Mouse (Mus musculus) retina, adult 2 months (tissue): Measurements from ENCODE around the gene Gm11563.
"Not testable (repeated sequence)": the region's sequence is repeated elsewhere in the genome, so short reads cannot be mapped to it uniquely, and the experiment has no call there.

ENCODE experiments used
- DNase-seq: peaks from one replicate; pipeline ENCODE4 v3.0.0-alpha.2; 2012; ENCODE audit warnings: low read depth, low spot score

Gm11563 gene

DNA sequence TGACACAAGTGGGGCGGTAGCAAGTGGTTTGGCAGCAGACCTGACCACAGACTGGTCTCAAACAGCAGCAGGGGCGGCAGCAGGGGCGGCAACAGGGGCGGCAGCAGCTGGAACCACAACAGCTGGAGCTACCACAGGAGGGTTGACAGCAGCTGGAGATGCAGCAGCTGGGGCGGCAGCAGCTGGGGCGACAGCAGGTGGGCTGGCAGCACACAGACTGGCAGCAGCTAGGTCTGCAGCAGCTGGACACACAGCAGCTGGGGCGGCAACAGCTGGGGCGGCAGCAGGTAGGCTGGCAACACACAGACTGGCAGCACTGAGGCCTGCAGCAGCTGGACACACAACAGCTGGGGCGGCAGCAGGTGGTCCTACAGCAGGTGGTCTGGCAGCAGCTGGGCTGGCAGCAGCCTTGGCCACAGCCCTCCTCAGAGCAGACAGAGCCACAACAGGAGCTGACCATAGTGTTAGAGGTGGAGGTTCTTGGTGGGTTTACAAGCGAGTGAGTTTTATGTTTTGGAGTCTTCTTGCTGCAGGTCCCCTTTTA is at the start of gene Gm11563:
Gene Gm11563 (minus strand): TSS at position 494 of the 544 bp plus-strand sequence.
- not testable (repeated sequence) for DNase-seq

DNA sequence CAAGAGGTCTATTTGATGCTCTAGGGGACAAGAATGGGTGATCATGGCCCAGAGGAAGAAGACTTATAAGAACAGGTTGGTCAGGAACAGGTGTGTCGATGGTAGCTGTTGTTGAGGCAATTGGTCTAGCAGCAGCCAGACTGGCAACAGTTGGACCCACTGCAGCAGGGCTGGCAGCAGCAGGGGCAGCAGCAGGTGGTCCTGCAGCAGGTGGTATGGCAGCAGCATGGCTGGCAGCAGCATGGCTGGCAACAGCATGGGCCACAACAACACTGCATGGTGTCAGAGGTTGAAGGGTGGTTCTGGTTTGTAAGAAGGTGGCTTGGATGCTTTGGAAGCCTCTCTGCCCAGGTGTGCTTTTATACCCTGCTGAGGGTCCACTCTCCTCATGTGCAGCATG is 31.7 kb upstream of the Gm11563 start, which contains the start of gene Gm14190:
Gene Gm14190 (minus strand): TSS at position 278 of the 400 bp plus-strand sequence.
- DNase-seq = no peak

DNA sequence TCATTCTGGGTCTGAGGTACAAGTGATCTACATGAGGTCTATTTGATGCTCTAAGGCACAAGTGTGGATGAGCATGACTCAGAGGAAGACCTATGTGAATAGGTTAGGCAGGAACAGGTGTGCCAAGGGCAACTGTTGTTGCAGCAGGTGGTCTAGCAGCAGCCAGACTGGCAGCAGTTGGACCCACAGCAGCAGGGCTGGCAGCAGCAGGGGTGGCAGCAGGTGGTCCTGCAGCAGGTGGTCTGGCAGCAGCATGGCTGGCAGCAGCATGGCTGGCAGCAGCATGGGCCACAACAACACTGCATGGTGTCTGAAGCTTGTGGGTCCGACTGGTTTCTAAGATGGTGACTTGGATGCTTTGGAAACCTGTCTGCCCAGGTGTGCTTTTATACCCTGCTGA is 26.5 kb upstream of the Gm11563 start:
- DNase-seq = not testable (repeated sequence)

DNA sequence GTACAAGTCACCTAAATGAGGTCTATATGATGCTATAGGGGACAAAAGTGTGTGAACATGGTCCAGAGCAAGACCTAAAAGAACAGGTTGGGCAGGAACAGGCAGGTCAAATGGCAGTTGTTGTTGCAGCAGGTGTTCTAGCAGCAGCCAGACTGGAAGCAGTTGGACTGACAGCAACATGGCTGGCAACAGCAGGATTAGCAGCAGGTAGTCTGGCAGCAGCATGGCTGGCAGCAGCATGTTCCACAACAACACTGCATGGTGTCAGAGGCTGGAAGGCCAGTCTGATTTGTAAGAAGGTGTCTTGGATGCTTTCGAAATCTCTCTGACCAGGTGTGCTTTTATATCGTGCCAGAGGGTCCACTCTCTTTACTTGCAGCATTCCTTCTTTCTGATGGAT is 24.7 kb upstream of the Gm11563 start:
- no peak for DNase-seq

DNA sequence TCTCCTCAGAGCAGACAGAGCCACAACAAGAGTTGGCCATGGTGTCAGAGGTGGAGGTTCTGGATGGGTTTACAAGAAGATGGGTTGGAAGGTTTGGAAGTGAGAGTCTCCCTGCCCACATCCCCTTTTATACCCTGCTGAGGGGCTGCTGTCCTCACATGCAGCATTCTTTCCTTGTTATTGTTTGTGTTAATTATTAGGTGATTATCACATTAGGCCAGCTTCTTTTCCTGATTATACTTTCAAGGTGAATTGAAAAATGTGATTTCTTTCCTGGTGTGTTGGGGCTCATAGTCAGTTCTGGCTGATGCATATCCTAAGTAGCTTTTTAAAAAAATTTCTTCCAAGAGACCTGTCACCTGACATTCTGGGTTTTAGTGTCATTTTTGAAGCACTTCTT is 7.1 kb upstream of the Gm11563 start, which contains the start of gene Krtap4-6:
Gene Krtap4-6 (minus strand): TSS at position 101 of the 400 bp plus-strand sequence.
- DNase-seq = no peak

DNA sequence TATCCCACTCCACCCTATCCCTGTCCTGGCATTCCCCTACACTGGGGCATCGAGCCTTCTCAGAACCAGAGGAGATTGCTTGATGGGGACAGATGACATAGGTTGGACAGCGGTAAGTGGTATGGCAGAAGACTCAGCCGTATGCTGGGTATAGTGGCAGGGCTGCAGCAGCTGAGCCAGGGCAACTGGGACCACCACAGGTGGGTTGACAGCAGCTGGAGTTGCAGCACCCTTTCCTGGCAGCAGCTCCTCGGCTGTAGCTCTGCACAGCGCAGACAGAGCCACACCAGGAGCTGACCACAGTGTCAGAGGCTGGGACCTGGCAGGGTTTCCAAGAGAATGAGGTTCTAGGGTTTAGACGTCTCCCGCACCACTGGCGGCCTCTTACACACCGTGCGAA is 4.0 kb upstream of the Gm11563 start:
- DNase-seq = no peak

DNA sequence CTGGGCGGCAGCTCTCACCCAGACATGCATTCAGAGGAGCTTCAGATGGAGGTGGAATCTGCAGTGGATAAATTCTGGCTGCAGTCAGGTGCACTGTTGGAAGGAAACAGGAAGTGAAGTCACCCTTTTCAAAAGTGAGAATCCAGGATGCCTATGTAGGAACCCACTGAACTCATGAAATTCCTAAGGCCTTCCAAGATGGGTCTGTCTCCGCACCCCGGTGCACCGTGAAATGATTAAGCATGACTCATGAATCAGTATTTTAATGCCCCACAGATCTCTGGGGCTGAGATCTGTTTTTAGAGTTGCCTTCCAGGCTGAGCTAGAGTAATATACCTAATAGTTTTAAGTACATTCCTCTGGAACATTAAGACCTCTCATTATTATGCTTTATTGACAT is 496 bp upstream of the Gm11563 start:
- DNase-seq = no peak

DNA sequence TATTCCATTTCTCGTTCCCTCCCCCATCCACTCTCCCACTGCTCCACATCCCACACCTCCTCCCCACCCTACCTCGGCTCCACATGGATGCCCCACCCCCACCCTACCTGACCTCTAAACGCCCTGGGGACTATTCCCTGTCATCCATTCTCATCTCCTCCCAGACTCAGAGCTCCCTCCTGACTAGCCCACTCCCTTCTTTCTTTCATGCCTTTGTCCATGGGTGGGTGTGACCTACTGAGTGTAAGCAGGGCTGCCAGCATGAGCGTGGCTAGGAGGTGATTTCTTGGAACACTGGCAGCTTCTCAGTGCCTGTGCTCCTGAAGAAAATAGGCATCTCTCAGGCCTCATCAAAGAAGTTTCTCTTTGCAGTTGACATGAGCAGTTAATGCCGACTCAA is 1.7 kb downstream of the Gm11563 start:
- DNase-seq = no peak

DNA sequence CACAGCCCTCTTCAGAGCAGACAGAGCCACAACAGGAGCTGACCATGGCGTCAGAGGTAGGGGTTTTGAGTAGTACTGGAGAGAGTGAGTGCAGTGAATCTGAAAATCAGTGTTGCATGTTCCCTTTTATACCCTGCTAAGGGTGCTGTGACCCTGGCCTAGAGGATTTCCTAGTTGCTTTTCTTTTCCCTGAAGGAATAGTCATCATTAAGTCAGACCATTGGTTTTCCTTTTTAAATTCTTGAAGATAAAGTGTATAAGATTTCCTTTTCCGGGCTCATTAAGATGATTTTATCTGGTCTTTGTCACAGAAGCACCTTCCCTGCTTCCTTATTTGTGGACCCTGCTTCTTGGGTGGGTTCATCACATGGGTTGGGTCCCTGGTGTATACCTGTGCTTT is 8.6 kb downstream of the Gm11563 start, which contains the start of gene Gm11555:
Gene Gm11555 (minus strand): TSS at position 101 of the 400 bp plus-strand sequence.
- no peak for DNase-seq

DNA sequence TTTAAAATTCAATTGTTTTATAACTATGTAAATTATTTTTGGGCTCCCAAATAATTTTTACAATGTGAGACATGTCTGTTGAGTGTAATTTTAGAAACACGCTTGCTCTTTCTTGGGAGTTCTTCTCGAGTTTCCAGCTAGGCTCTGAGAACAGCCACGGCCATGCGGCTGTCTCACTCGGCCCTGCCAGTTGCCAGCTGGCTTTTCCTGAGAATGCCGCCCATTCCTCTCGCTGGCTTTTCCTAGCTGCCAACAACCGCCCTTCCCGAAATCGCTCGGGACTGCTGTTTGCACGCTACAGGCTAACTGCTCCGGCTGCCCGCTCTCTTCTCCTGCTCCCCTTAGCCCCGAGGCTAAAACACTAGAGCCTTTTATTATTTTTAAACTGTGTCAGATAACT is 12.3 kb downstream of the Gm11563 start:
- no peak for DNase-seq

DNA sequence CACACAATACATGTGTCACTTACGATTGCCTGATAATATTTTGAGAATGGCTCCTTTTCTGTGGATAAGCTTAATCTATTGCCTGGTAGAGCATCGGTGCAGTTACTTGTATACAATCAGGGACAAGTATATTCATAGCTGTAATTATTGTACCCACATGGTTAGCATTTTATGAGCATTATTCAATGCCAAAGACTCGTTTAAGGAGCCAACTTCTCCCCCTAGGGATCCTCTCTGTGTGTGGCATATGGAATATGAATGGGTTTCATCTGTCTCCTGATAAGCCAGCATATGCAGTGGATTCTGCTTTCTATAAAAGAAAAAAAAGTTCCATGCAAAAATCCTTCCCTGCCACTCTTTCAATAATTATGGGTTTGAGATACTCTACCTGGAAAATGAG is 14.4 kb downstream of the Gm11563 start:
- no peak for DNase-seq

DNA sequence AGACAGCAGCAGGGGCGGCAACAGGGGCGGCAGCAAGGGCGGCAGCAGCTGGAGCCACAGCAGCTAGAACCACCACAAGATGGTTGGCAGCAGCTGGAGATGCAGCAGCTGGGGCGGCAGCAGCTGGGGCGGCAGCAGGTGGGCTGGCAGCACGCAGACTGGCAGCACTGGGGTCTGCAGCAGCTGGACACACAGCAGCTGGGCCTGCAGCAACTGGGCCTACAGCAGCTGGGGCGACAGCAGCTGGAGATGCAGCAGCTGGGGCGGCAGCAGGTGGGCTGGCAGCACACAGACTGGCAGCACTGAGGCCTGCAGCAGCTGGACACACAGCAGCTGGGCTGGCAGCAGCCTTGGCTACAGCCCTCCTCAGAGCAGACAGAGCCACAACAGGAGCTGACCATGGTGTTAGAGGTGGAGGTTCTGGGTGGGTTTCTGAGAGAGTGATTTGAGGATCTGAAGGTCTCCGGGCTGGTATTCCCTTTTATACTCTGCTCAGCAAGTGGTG is 15.1 kb downstream of the Gm11563 start, which contains the start of gene Krtap4-7:
Gene Krtap4-7 (minus strand): TSS at position 455 of the 505 bp plus-strand sequence.
- not testable (repeated sequence) for DNase-seq

DNA sequence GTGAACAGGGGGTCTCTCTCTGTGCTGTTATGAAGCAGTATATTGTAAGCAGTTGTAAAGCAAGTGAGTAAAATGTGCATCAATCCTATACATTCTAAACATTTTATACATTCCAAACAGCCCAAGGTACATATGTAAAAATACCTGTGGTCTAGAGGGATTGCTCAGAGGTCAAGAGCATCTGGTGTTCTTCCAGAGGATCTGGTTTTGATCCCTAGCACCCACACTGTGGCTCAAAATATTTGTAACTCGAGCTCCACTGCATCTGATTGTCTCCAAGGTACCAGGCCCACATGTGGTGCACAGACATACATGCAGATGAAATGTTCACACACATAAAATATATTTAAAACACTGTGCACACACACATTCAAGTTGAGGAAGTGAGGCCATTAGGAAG is 17.8 kb downstream of the Gm11563 start:
- no peak for DNase-seq

DNA sequence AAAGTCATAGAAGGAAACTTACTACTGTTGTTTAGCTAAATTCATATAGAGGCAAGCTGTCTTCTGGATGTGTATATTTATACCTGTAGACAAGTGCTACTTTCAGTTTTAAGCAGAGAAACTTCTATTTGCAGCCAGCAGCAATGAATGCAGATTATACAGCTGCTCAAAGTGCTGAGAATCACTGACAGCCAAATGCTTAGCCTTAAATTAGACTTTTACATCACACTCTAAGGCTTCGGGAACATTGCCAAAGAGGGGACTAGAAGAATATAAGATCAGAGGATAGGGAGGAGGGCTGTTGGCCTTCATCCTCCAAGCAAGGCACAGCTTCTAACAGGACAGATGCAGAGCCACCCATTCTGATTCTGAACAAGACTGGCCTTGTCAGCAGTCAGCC is 21.7 kb downstream of the Gm11563 start:
- DNase-seq = no peak

DNA sequence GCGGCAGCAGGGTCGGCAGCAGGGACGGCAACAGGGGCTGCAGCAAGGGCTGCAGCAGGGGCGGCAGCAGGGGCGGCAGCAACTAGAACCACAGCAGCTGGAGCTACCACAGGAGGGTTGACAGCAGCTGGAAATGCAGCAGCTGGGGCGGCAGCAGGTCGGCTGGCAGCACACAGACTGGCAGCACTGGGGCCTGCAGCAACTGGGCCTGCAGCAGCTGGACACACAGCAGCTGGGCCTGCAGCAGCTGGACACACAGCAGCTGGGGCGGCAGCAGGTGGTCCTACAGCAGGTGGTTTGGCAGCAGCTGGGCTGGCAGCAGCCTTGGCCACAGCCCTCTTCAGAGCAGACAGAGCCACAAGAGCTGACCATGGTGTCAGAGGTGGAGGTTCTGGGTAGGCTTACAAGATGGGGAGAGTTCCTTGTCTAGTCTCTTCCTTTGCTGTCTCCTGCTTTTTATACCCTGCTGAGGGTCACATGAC is 24.1 kb downstream of the Gm11563 start, which contains the start of gene Krtap4-2:
Gene Krtap4-2 (minus strand): TSS at position 432 of the 482 bp plus-strand sequence.
- no peak for DNase-seq

DNA sequence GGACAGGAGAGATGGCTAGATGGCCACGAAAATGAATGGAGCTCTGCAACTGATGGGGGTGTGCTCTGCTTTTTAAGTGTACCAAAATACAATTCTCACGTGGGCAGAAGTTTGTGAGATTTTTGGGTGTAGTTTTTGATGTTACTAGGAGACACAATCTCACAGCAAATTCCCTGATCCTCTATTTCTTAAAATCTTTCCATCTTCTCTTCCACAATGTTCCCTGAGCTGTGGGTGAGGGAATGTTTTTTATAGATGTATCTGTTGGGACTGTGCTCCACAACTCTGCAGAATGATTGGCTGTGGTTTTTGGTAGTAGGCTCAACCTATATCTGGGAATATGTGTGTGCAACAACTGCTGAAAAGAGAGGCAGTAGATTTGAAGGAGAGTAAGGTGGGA is 25.5 kb downstream of the Gm11563 start:
- no peak for DNase-seq

DNA sequence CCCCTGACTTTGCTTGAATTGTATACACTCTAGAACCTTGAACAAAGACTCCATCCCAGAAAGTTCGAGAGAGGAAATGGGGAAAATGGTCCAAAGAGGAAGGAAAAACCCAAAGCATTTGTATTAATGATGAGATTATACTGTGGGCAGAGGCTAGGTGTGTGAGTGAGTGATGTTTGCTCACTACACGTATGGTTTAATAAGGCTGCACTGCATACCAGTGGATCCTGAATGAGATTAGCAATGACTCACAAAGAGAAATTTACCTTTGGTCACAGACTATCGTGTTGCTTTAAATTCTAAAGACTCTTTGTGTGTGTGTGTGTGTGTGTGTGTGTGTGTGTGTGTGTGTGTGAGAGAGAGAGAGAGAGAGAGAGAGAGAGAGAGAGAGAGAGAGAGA is 27.9 kb downstream of the Gm11563 start:
- no peak for DNase-seq

DNA sequence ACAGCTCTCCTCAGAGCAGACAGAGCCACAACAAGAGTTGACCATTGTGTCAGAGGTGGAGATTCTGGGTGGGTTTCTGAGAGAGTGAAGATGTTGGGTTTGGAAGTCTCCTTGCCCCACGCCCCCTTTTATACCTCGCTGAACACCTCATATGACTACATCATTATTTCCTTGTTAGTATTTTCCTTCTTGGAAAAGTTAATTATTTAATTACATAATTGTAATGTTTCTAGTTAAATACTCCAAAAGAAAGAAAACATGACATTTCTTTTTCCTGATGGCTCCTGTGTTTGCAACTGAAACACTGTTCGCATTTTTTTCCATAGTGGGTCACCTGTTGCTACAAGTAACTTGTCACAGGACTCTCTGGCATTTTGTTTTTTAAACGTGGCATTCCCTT is 30.6 kb downstream of the Gm11563 start, which contains the start of gene Krtap4-1:
Gene Krtap4-1 (minus strand): TSS at position 101 of the 400 bp plus-strand sequence.
- DNase-seq = no peak

DNA sequence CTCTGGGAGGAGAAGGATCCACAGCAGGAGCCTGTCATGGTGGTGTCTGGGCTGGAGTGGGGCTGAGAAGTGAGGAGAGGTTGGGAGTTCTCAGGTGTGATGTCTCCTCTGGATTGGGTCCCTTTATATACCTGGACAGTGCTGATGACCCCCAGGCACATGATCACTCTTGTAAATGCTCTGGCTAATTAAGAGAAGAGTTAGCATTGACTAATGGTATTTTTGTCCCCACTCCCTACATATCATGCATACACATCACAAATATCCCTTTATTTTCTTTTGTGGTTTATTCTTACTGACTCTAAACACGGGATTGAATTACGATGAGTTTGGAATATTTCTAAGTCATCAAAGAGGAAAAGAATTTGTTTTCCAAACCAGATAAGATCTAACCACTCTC is 38.4 kb downstream of the Gm11563 start, which contains the start of gene Gm11562:
Gene Gm11562 (minus strand): TSS at position 101 of the 400 bp plus-strand sequence.
- DNase-seq = no peak

DNA sequence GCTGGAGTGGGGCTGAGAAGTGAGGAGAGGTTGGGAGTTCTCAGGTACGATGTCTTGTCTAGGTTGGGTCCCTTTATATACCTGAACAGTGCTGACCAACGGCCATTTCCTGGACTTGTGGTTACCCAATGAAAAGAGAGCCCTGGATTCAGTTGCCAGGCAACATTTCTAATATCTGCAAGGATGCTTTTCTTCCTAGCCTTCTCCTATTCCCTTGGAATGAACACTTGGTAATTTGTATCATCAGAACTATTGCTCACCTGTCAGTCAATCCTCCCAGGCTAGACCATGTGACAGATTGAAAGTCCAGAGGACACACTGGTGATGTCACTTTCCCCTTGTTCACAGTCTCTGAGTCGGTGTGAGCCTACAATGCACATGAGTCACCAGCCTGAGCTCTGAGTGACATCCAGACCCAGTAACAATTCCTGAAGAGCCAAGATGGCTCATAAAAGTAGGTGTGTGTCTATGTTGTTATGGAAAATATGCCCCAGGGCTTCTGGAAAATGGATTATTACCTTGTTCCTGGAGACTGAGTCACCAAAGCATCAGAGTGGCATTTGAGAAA is 43.9 kb downstream of the Gm11563 start, which contains the start of gene Krtap2-4:
Gene Krtap2-4 (minus strand): TSS at position 51 of the 568 bp plus-strand sequence.
- DNase-seq = no peak

DNA sequence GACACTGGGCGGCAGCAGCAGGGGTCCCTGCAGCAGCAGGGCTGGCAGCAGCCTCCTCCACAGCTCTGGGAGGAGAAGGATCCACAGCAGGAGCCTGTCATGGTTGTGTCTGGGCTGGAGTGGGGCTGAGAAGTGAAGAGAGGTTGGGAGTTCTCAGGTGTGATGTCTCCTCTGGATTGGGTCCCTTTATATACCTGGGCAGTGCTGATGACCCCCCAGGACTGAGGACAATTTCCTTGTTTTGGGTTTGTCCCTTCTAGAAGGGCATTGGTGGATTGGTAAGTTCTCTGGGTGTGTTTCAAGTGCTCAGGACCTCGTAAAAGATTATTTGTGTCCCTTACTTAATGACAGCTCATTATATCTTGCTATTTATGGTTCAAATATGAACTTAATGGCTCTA is 48.7 kb downstream of the Gm11563 start, which contains the start of gene Gm11937:
Gene Gm11937 (minus strand): TSS at position 101 of the 400 bp plus-strand sequence.
- not testable (repeated sequence) for DNase-seq

DNA sequence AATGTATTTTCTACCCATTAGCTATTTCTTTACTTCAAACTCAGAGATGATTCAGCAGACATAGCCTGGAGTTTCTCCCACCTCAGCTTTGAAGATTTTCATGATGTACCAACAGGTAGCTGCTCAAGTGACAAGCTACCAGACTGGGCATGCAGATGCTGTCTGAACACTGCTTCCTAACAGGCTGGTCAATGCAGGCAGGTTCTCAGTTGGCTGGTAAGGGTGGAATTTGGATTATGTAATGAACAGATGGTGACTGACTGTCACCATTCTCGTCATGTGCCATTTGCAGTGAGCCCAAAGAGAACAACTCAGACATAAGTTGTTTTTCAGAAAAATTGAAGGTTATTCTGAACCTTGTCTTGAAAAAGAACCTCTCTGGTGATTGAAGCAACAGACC is 49.6 kb downstream of the Gm11563 start:
- DNase-seq = peak; percentile 0
